Mouse (Mus musculus) splenic B cell, adult 2 months (primary cell): ENCODE measurements around the gene Gm2431.
"Not testable (repeated sequence)": the region's sequence is repeated elsewhere in the genome, so short reads cannot be mapped to it uniquely, and the experiment has no call there.

Source experiments
- DNase-seq: peaks from one replicate; pipeline ENCODE4 v3.0.0-alpha.2; 2011; ENCODE audit warnings: low read depth, low spot score
- H3K27me3 ChIP-seq: 2 replicates; pipeline ENCODE4 v1.6.1; 2012; ENCODE audit warnings: mild to moderate bottlenecking, low read length, moderate library complexity, mixed read lengths; ENCODE audit not compliant: control insufficient read depth, poor library complexity, insufficient read depth, severe bottlenecking
- H3K36me3 ChIP-seq: 2 replicates; pipeline ENCODE4 v1.6.1; 2012; ENCODE audit warnings: mild to moderate bottlenecking, low read length, moderate library complexity, mixed read lengths; ENCODE audit not compliant: control insufficient read depth, poor library complexity, insufficient read depth, severe bottlenecking

Gm2431 gene

DNA sequence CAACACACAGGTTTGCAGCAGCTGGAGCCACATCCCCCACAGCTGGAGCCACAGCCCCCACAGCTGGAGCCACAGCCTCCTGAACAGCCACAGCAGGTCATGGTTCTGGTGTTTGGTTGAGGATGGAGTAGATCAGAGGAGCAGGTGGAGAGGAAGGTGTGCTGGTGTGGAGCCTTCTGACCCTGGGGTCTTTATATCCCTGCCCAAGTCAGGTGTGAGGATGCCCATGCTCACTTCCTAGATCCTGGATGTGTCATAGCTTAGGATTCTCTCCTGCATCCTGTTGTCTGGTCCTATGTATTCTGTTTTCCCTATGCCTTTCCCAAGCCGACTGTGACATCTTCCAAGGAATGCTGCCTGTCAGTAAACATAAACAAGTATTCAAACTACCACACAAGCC, at the start of gene Gm2431:
Gene Gm2431, minus strand, starts transcription at position 101 of the 400 bp plus-strand sequence.
- H3K36me3 ChIP-seq, H3K27me3 ChIP-seq, DNase-seq: not testable (repeated sequence)

DNA sequence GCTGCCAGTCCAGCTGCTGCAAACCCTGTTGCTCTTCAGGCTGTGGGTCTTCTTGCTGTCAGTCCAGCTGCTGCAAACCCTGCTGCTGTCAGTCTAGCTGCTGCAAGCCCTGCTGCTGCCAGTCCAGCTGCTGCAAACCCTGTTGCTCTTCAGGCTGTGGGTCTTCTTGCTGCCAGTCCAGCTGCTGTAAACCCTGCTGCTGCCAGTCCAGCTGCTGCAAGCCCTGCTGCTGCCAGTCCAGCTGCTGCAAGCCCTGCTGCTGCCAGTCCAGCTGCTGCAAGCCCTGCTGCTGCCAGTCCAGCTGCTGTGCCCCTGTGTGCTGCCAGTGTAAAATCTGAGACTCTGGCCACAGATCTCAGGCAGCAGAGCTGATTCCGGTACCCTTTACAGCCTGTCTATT, 45.8 kb upstream of the Gm2431 start:
- H3K27me3 ChIP-seq, H3K36me3 ChIP-seq: not testable (repeated sequence)

DNA sequence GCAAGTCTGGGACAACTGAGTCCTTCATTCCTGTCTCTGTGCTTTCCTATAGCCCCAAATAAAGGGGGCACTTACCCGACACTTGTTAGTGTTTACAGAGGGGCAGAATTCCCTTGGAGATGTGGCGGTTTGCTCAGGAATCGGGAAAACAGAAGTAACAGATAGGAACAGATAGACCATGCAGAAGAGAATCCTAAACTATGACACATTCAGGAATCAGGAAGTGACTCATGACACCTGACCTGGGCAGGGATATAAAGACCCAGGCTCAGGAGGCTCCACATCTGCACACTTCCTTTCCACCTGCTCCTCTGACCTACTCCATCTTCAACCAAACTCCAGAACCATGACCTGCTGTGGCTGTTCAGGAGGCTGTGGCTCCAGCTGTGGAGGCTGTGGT, 45.1 kb upstream of the Gm2431 start, which contains the start of gene Krtap5-4:
Gene Krtap5-4, plus strand, starts transcription at position 301 of the 400 bp plus-strand sequence.
- H3K27me3 ChIP-seq: no peaks in the 10 kb centered on the region
- DNase-seq: no peak
- no peaks in the 10 kb centered on the region for H3K36me3 ChIP-seq

More for the DNA sequence above, 45.8 kb upstream of the Gm2431 start:
- not testable (repeated sequence) for DNase-seq

DNA sequence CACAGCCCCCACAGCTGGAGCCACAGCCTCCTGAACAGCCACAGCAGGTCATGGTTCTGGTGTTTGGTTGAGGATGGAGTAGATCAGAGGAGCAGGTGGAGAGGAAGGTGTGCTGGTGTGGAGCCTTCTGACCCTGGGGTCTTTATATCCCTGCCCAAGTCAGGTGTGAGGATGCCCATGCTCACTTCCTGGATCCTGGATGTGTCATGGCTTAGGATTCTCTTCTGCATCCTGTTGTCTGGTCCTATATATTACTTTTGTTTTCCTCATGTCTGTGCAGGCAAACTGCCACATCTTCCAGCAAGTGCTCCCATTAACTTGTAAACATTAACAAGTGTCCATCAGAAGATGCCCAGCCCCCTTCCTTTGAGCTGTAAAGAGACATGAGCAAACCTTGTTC, 38.9 kb upstream of the Gm2431 start, which contains the start of gene Krtap5-1:
Gene Krtap5-1, minus strand, starts transcription at position 101 of the 400 bp plus-strand sequence.
- DNase-seq: not testable (repeated sequence)

DNA sequence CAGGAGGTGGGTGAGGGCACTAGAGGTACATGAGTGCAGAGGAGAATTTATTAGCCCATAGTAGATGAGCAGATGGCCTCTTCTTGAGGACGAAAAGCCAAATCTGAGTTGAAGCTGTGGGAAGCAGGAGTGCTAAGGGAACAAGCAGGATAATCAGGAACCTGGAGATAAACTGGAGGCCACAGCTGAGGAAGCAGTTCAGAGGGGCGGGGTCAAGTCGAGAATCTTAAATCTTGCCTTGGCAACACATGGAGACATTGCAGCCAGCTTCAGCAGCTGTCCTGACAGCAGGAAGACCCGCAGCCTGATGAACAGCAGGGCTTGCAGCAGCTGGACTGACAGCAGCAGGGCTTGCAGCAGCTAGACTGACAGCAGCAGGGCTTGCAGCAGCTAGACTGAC, 38.0 kb upstream of the Gm2431 start:
- not testable (repeated sequence) for H3K36me3 ChIP-seq, H3K27me3 ChIP-seq, DNase-seq

More for the DNA sequence above, 38.9 kb upstream of the Gm2431 start, which contains the start of gene Krtap5-1:
- not testable (repeated sequence) for H3K36me3 ChIP-seq, H3K27me3 ChIP-seq

DNA sequence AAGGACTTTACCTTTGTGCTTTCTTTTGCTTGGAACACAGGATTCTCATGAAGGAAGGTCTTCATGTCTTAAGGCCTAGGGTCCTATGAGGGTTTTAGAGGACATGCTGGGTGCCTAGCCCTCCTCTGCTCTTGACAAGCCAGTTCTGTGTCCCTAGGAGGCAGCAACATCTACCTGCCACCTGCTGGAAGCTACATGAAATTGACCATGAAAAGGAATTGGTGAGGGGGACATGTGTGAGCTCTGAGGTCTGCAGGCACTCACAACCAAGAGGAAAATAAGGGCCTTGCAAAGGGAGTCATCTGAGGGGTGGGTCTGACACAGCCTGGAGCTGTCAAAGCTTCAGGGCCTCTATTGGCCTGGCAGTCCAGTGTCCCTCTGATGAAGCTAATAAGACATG, 37.3 kb upstream of the Gm2431 start:
- no peaks in the 10 kb centered on the region for H3K27me3 ChIP-seq
- H3K36me3 ChIP-seq: no peaks in the 10 kb centered on the region
- DNase-seq: no peak

DNA sequence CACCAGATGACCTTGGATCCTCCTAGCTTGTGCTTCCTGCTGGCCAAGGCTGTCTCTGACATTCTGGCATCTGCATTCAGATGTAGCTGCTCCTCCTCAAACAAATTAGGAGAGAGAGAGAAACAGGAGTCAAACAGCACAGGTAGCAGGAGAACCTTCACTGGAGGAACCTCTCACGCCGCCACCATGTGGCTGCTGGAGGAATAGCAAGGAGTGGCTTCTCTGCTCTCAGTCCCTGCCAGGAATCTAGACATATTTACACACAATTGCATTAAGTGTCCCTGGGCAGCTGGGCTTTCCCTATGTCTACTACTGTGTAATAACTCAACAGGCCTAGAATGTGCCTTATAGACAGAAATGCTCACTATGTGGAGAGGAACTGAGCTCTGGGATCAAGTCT, 35.7 kb upstream of the Gm2431 start:
- H3K27me3 ChIP-seq, H3K36me3 ChIP-seq: not testable (repeated sequence)
- peak; percentile 48 for DNase-seq

DNA sequence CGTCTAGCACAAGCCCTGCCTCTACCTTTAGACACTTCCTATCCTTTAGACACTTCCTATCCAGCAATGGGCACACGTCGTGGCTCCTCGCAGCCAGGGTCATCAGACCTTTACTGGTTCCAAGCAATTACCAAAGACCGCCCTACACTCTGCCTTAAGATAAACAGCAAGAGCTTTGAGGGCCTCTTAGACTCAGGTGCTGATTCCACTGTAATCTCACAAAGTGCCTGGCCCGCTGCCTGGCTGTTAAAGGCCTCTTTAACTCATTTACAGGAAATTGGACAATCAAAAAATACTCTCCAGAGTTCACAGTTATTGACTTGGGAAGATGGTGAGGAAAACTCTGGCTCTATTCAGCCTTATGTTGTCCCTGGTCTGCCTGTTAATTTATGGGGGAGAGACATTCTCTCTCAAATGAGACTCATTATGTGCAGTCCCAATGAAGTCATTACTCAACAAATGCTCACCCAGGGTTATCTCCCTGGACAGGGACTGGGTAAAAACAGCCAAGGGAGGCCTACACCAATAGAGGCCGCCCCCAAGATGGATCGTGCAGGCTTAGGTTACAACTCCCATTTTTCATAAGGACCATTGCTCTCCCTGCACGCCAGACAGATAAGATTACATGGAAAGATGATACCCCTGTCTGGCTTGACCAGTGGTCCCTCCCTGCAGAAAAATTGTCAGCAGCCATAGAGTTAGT, 27.9 kb upstream of the Gm2431 start:
- not testable (repeated sequence) for DNase-seq, H3K36me3 ChIP-seq, H3K27me3 ChIP-seq

DNA sequence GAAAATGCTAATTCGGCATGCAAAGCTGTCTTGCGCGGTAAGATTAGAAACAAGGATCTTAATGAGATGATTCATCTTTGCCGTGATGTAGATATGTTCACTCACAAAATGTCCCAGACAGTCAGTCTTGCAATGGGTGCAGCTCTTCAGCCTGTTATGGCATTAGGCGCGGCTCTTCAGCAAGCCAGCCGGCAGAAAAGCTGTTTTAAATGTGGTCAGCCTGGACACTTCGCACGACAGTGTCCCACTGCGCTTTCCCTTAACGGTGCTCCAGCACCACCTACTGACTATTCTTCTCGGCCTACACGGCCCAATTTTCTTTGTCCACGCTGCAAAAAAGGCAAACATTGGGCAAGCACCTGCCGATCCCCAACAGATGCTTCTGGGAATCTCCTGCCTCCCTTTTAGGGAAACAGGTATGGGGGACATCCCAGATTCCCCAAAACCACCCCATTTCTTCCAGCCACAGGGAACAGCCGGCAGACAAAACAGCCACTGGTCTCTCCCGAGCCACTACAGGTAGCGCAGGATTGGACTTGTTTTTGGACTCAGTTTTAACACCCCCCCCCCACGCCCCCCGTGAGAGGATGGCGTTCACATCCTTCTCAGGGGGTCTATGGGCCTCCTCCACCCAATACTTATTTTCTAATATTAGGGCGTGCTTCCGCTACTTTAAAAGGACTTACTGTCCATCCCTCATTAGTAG, 27.1 kb upstream of the Gm2431 start:
- H3K27me3 ChIP-seq: no peaks in the 10 kb centered on the region
- no peaks in the 10 kb centered on the region for H3K36me3 ChIP-seq
- DNase-seq: no peak

DNA sequence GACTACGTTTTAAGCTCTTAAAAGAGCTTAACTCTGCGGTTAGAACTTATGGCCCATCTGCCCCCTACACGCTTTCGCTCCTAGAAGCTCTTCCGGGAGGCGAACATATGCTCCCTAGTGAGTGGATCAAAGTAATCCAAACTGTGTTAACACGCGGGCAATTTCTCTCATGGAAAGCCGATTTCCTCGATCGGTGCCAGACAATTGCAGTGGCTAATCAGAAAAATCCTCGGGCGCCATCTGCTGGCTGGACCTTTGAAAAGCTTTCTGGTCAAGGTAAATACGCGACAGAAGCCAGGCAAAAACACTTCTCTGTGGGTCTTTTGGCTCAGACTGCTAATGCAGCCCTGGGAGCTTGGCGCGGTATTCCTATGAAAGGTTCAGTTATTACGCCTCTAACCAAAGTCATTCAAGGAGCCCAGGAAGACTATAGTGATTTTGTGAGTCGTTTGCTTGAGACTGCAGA, 26.5 kb upstream of the Gm2431 start:
- peak; percentile 88 for DNase-seq

DNA sequence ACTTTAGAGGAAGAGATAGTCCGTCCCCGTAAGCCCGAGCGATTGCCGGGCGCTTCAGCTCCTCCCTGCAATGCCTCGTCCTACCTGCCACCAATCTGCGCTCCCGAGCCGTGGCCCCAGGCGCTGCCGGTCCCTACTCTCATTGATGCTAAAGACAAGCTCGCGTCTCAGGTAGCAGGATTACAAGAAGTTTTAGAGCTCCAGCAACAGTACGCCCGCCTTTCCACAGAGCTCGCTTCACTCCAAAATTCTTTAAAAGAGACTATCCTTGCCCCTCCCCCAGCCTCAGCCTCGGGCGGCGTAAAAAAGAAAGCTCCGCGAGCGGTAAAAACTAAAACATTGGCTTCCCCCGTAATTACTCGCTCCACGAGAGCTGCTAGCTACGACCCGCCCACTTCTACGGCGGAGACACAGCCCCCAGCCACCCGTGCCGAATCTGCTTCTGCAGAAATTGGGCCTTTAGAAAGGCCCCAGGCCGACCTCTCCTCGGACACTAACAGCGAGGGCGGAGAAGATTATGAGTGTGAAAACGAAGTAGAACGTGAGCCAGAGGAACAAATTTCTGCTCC, 26.0 kb upstream of the Gm2431 start:
- peak; percentile 62 for DNase-seq

More for the DNA sequence above, 26.5 kb upstream of the Gm2431 start:
- H3K27me3 ChIP-seq: no peaks in the 10 kb centered on the region
- no peaks in the 10 kb centered on the region for H3K36me3 ChIP-seq

DNA sequence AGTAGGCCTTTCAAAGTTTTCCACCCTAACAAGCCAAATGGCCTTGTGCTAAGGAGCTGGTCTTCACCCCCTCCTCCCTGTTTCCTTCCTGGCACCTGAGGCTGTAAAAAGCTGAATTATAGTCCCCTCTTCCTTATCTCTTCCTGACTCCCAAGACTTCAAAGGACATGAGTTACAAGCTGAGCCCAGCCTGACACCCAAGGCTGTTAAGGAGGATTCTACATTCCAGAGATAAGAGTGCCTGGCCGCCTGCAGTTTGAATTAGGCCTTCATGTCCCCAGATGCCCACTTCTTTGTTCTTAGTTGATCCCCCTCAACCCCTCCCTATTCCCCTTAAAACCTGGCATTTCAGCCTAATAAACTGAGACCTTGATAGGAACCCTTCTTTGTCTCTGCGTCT, 24.7 kb upstream of the Gm2431 start:
- H3K36me3 ChIP-seq, DNase-seq, H3K27me3 ChIP-seq: not testable (repeated sequence)

More for the DNA sequence above, 26.0 kb upstream of the Gm2431 start:
- H3K27me3 ChIP-seq: no peaks in the 10 kb centered on the region
- no peaks in the 10 kb centered on the region for H3K36me3 ChIP-seq

DNA sequence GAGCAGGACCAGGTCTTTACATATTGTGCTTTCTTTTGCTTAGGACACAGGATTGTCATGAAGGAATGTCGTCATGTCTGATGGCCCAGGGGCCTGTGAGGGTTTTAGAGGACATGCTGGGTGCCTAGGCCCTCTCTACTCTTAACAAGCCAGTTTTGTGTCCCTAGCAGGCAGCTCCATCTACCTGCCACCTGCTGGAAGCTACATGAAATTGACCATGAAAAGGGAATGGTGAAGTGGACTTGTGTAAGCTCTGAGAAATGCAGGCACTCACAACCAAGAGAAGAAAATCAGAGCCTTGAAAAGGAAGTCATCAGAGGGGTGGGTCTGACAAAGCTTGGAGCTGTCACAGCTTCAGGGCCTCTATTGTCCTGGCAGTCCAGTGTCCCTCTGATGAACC, 21.1 kb upstream of the Gm2431 start:
- H3K27me3 ChIP-seq: not testable (repeated sequence)

DNA sequence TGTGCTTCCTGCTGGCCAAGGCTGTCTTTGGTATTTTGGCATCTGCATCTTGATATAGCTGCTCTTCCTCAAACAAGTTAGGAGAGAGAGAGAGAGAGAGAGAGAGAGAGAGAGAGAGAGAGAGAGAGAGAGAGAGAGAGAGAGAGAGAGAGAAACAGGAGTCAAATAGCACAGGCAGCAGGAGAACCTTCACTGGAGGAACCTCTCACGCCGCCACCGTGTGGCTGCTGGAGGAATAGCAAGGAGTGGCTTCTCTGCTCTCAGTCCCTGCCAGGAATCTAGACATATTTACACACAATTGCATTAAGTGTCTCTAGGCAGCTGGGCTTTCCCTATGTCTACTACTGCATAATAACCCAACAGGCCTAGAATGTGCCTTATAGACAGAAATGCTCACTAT, 20.0 kb upstream of the Gm2431 start:
- not testable (repeated sequence) for H3K27me3 ChIP-seq, H3K36me3 ChIP-seq
- peak; percentile 58 for DNase-seq

More for the DNA sequence above, 21.1 kb upstream of the Gm2431 start:
- not testable (repeated sequence) for H3K36me3 ChIP-seq, DNase-seq

DNA sequence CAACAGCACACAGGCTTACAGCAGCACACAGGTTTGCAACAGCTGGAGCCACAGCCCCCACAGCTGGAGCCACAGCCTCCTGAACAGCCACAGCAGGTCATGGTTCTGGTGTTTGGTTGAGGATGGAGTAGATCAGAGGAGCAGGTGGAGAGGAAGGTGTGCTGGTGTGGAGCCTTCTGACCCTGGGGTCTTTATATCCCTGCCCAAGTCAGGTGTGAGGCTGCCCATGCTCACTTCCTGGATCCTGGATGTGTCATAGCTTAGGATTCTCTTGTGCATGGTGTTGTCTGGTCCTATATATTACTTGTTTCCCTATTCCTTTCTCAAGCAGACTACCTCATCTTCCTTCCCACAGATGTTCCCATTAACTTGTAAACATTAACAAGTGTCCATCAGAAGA, 16.1 kb upstream of the Gm2431 start, which contains the start of gene Gm4559:
Gene Gm4559, minus strand, starts transcription at position 101 of the 400 bp plus-strand sequence.
- H3K27me3 ChIP-seq, DNase-seq, H3K36me3 ChIP-seq: not testable (repeated sequence)
